Mouse (Mus musculus): ENCODE measurements around the gene Serpinb8. TPM values are rescaled to one million over a fixed set of nuclear protein-coding genes. Genes with fewer than 3 reads are reported as not detected.

Serpinb8 gene
- polyA plus RNA-seq (2015; fragmentation: Nextera tagmentation; extraction: Ambion mirVana) = 0.67 and 1.1 TPM in 2 replicates

- H3K4me2 ChIP-seq = no peak within 1 kb of the TSS
- no peaks in the 10 kb centered on the region; the same call in 1 of the 2 replicates for H3K4me1 ChIP-seq (replicated peaks)
- 62% methylated on average over 10 of the region's 10 CpGs for WGBS
- no peaks in the 10 kb centered on the region for H3K36me3 ChIP-seq
- no peak within 1 kb of the TSS for H3K9ac ChIP-seq
- no peak within 1 kb of the TSS for H3K4me3 ChIP-seq
- H3K9me3 ChIP-seq = no peaks in the 10 kb centered on the region
- H3K27ac ChIP-seq (replicated peaks) = no peak within 1 kb of the TSS
- ATAC-seq (ENCODE audit: low FRiP score, low read depth) = no peak
- no peaks in the 10 kb centered on the region for H3K27me3 ChIP-seq
These were observed at the start of gene Serpinb8 for GRCm38 (mm10) chr1:107589691-107590470. TSS of gene Serpinb8 (plus strand) at chr1:107590006.

- Histone ChIP-seq H3K4me2 (no peak overlapping the region), H3K9me3 (no peaks in the 10 kb centered on the region), H3K9ac (no peak overlapping the region), H3K4me1 (replicated peaks) (no peaks in the 10 kb centered on the region), H3K36me3 (no peaks in the 10 kb centered on the region), H3K27me3 (no peaks in the 10 kb centered on the region), H3K4me3 (no peak overlapping the region), H3K27ac (replicated peaks) (no peak overlapping the region)
- WGBS = 95% methylated on average over 3 of the region's 3 CpGs
- ATAC-seq (ENCODE audit: low FRiP score, low read depth) = no peak
These were observed 30.3 kb upstream of the Serpinb8 start for GRCm38 (mm10) chr1:107559494-107559893.

- Histone ChIP-seq H3K9me3 (no peaks in the 10 kb centered on the region), H3K4me2 (no peak overlapping the region), H3K27ac (replicated peaks) (no peak overlapping the region), H3K4me3 (no peak overlapping the region), H3K9ac (no peak overlapping the region), H3K36me3 (no peaks in the 10 kb centered on the region), H3K27me3 (no peaks in the 10 kb centered on the region), H3K4me1 (replicated peaks) (no peaks in the 10 kb centered on the region)
- ATAC-seq (ENCODE audit: low FRiP score, low read depth) = no peak
- 71% methylated on average over 1 of the region's 1 CpGs for WGBS
These were observed 27.7 kb upstream of the Serpinb8 start for GRCm38 (mm10) chr1:107562110-107562509.

- Histone ChIP-seq H3K36me3 (no peaks in the 10 kb centered on the region), H3K4me3 (no peak overlapping the region), H3K4me1 (replicated peaks) (no peaks in the 10 kb centered on the region), H3K9me3 (no peaks in the 10 kb centered on the region), H3K27ac (replicated peaks) (no peak overlapping the region), H3K9ac (no peak overlapping the region), H3K27me3 (no peaks in the 10 kb centered on the region), H3K4me2 (no peak overlapping the region)
- no peak for ATAC-seq (ENCODE audit: low FRiP score, low read depth)
These were observed 24.2 kb upstream of the Serpinb8 start for GRCm38 (mm10) chr1:107565644-107566043.

GRCm38 (mm10) chr1:107576094-107576493 is 13.7 kb upstream of the Serpinb8 start:
- H3K9me3 ChIP-seq = no peaks in the 10 kb centered on the region
- H3K9ac ChIP-seq = no peak overlapping the region
- H3K27me3 ChIP-seq = no peaks in the 10 kb centered on the region
- H3K36me3 ChIP-seq = no peaks in the 10 kb centered on the region
- WGBS = 90% methylated on average over 2 of the region's 2 CpGs
- H3K4me2 ChIP-seq = no peak overlapping the region
- H3K4me3 ChIP-seq = no peak overlapping the region
- ATAC-seq (ENCODE audit: low FRiP score, low read depth) = no peak
- H3K27ac ChIP-seq (replicated peaks) = no peak overlapping the region
- H3K4me1 ChIP-seq (replicated peaks) = no peaks in the 10 kb centered on the region

- ATAC-seq (ENCODE audit: low FRiP score, low read depth) = no peak
- H3K9ac ChIP-seq = no peak overlapping the region
- H3K9me3 ChIP-seq = no peaks in the 10 kb centered on the region
- no peaks in the 10 kb centered on the region for H3K27me3 ChIP-seq
- 90% methylated on average over 1 of the region's 1 CpGs for WGBS
- no peak overlapping the region for H3K4me3 ChIP-seq
- no peak overlapping the region for H3K27ac ChIP-seq (replicated peaks)
- H3K4me1 ChIP-seq (replicated peaks) = no peaks in the 10 kb centered on the region
- H3K36me3 ChIP-seq = no peaks in the 10 kb centered on the region
- H3K4me2 ChIP-seq = no peak overlapping the region
These were observed 12.3 kb upstream of the Serpinb8 start for GRCm38 (mm10) chr1:107577514-107577913.

- Histone ChIP-seq H3K9me3 (no peaks in the 10 kb centered on the region), H3K4me3 (no peak overlapping the region), H3K27me3 (no peaks in the 10 kb centered on the region), H3K36me3 (no peaks in the 10 kb centered on the region), H3K27ac (replicated peaks) (no peak overlapping the region), H3K9ac (no peak overlapping the region), H3K4me1 (replicated peaks) (no peaks in the 10 kb centered on the region), H3K4me2 (no peak overlapping the region)
- 96% methylated on average over 1 of the region's 1 CpGs for WGBS
- no peak for ATAC-seq (ENCODE audit: low FRiP score, low read depth)
These were observed 8.6 kb upstream of the Serpinb8 start for GRCm38 (mm10) chr1:107581220-107581619.

- Histone ChIP-seq H3K9me3 (no peaks in the 10 kb centered on the region), H3K4me2 (no peak overlapping the region), H3K9ac (no peak overlapping the region), H3K36me3 (no peaks in the 10 kb centered on the region), H3K27ac (replicated peaks) (no peak overlapping the region), H3K4me3 (no peak overlapping the region), H3K27me3 (no peaks in the 10 kb centered on the region), H3K4me1 (replicated peaks) (no peaks in the 10 kb centered on the region)
- ATAC-seq (ENCODE audit: low FRiP score, low read depth) = no peak
These were observed 6.9 kb upstream of the Serpinb8 start for GRCm38 (mm10) chr1:107582900-107583299.

GRCm38 (mm10) chr1:107583958-107584376 is 5.8 kb upstream of the Serpinb8 start:
- ATAC-seq (ENCODE audit: low FRiP score, low read depth) = no peak
- 49% methylated on average over 1 of the region's 1 CpGs for WGBS
- Histone ChIP-seq H3K4me2 (no peak overlapping the region), H3K9me3 (no peaks in the 10 kb centered on the region), H3K4me3 (no peak overlapping the region), H3K36me3 (no peaks in the 10 kb centered on the region), H3K27ac (replicated peaks) (no peak overlapping the region), H3K4me1 (replicated peaks) (no peaks in the 10 kb centered on the region), H3K27me3 (no peaks in the 10 kb centered on the region), H3K9ac (no peak overlapping the region)

- H3K4me3 ChIP-seq = no peak overlapping the region
- no peaks in the 10 kb centered on the region for H3K36me3 ChIP-seq
- no peaks in the 10 kb centered on the region; the same call in 1 of the 2 replicates for H3K4me1 ChIP-seq (replicated peaks)
- no peak for ATAC-seq (ENCODE audit: low FRiP score, low read depth)
- H3K9ac ChIP-seq = no peak overlapping the region
- 67% methylated on average over 3 of the region's 3 CpGs for WGBS
- no peaks in the 10 kb centered on the region for H3K27me3 ChIP-seq
- no peak overlapping the region for H3K4me2 ChIP-seq
- no peaks in the 10 kb centered on the region for H3K9me3 ChIP-seq
- no peak overlapping the region for H3K27ac ChIP-seq (replicated peaks)
These were observed 4.9 kb upstream of the Serpinb8 start for GRCm38 (mm10) chr1:107584932-107585331.

- H3K36me3 ChIP-seq = no peaks in the 10 kb centered on the region
- no peak for ATAC-seq (ENCODE audit: low FRiP score, low read depth)
- no peak overlapping the region for H3K9ac ChIP-seq
- no peaks in the 10 kb centered on the region for H3K27me3 ChIP-seq
- H3K27ac ChIP-seq (replicated peaks) = no peak overlapping the region
- WGBS = 79% methylated on average over 3 of the region's 3 CpGs
- H3K9me3 ChIP-seq = no peaks in the 10 kb centered on the region
- no peak overlapping the region for H3K4me2 ChIP-seq
- H3K4me1 ChIP-seq (replicated peaks) = no peaks in the 10 kb centered on the region; the same call in 1 of the 2 replicates
- no peak overlapping the region for H3K4me3 ChIP-seq
These were observed 3.6 kb upstream of the Serpinb8 start for GRCm38 (mm10) chr1:107586196-107586595.

- no peak overlapping the region for H3K4me2 ChIP-seq
- no peak overlapping the region for H3K27ac ChIP-seq (replicated peaks)
- no peaks in the 10 kb centered on the region for H3K36me3 ChIP-seq
- H3K9ac ChIP-seq = no peak overlapping the region
- H3K27me3 ChIP-seq = no peaks in the 10 kb centered on the region
- H3K4me3 ChIP-seq = no peak overlapping the region
- no peak for ATAC-seq (ENCODE audit: low FRiP score, low read depth)
- H3K9me3 ChIP-seq = no peaks in the 10 kb centered on the region
- no peaks in the 10 kb centered on the region; the same call in 1 of the 2 replicates for H3K4me1 ChIP-seq (replicated peaks)
These were observed 1.6 kb upstream of the Serpinb8 start for GRCm38 (mm10) chr1:107588206-107588605.

GRCm38 (mm10) chr1:107588642-107589041 is 1.2 kb upstream of the Serpinb8 start:
- Histone ChIP-seq H3K9me3 (no peaks in the 10 kb centered on the region), H3K27me3 (no peaks in the 10 kb centered on the region)
- ATAC-seq (ENCODE audit: low FRiP score, low read depth) = no peak

More at GRCm38 (mm10) chr1:107588642-107589041, 1.2 kb upstream of the Serpinb8 start:
- Histone ChIP-seq H3K27ac (replicated peaks) (no peak overlapping the region), H3K4me1 (replicated peaks) (no peaks in the 10 kb centered on the region; the same call in 1 of the 2 replicates), H3K4me2 (no peak overlapping the region), H3K36me3 (no peaks in the 10 kb centered on the region), H3K4me3 (no peak overlapping the region), H3K9ac (no peak overlapping the region)
- WGBS = 21% methylated on average over 1 of the region's 1 CpGs

Data from hindbrain, embryonic 15.5 days (tissue).